Mouse (Mus musculus): ENCODE measurements around the gene Ttc4.

DNA sequence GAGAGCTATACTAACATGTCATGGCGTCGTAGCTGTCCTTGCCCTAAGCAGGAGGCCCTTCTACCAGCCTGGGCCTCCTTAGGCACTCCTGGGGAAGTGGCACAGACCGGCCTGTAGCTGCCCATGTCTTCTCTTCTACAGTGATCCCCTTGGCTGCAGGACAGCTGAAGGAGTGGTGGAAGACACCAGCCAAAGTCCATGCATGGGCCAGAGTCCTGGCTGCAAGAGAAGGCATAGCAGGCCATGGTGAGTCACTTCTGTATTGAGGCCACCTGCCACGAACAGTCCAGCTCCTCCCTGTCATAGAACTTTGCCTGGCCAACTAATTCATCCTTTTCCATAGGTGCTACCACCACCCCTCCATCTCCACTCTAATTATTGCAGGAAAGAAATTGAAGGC is 59.8 kb downstream of the Ttc4 start:
- TF ChIP-seq CTCF (IDR thresholded peaks at IDR 0.05; ENCODE audit: borderline replicate concordance, extremely low read depth, insufficient read depth, insufficient read length) (no peak), POLR2A (IDR thresholded peaks at IDR 0.05; ENCODE audit: borderline replicate concordance, extremely low read depth, insufficient read depth, insufficient read length, poor library complexity, severe bottlenecking) (no peak)
